Mouse (Mus musculus) heart, postnatal 25 days (tissue): ENCODE measurements at regions not wholly inside any gene's neighbourhood (a gene's known extent, or its start where the extent isn't known, plus 50 kb on each side); places are given as distances from the start of the nearest gene placed in this dataset.

Source experiments
- DNase-seq: peaks from one replicate; pipeline ENCODE4 v3.0.0; 2022; ENCODE audit warnings: low spot score
- intact Hi-C: fragments of 180-260 bp; cut with DNase I; formaldehyde crosslinking; loops from one replicate; pipeline ENCODE4 v1.15.1; 2025

DNA sequence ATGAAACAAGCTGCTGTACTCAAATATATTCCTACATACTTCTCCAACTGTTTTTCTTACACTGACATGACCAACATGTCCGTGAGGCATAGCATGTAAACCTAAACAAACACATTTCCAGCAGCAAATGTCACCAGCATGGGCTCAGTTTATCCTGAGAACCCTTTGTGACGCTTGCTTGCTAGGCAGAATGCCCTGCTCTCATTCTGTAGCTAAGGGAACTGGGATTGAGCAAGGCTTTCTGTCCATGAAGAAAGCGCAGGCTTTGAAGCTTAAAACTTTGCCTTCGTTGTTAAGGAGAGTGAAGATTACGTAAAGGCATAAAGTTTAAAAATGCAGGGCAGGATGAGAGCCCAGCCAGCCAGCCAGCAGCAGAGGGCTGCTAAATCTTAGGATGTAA lies 85.6 kb upstream of the Epha4 start:
- intact Hi-C loops, result no loop called here
- no peak for DNase-seq

GRCm38 (mm10) chr1:77592649-77593048 lies 77.8 kb upstream of the Epha4 start:
- DNase-seq, result no peak
- intact Hi-C loops, result no loop called here

DNA sequence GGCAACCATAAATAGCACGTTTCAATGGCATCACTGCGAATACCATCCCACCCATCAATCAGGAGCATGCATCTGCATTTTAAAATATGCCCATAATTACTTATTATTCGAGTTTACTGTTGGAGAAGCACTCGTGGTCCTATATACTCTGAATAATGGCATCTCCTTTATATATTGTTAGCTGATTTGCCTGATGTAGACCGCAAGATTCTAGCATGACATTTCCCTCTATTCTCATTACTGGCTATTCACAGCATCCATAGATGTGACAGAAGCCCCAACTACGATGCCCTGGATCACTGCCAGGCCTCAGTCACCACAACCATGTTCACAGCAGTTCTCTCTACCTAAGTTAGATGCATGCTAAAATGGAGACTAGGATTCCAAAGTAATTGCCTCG lies 77.4 kb upstream of the Epha4 start:
- no peak for DNase-seq
- intact Hi-C loops, result no loop called here

DNA sequence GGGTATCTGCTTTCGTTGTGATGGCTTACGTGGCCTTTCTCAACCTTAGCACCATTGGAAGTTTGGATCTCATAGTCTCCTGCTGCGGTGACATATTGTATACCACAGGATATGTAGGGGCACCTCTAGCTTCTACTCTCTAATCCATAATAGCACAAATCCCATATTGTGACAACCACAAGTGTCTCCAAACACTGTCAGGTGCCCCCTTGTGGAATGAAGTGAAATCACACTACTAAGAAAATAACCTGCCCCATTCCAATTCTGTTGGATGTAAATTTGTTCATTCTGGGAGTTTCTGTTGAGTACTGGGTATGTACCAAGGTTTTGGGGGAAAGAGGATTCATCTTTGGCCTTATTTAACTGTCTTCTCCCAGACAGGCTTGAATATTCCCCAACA lies 74.5 kb upstream of the Epha4 start:
- intact Hi-C loops, result no loop called here

GRCm38 (mm10) chr1:77585520-77585919 lies 70.6 kb upstream of the Epha4 start:
- intact Hi-C loops, result no loop called here
- no peak for DNase-seq

More for the DNA sequence above, 74.5 kb upstream of the Epha4 start:
- DNase-seq, result no peak

DNA sequence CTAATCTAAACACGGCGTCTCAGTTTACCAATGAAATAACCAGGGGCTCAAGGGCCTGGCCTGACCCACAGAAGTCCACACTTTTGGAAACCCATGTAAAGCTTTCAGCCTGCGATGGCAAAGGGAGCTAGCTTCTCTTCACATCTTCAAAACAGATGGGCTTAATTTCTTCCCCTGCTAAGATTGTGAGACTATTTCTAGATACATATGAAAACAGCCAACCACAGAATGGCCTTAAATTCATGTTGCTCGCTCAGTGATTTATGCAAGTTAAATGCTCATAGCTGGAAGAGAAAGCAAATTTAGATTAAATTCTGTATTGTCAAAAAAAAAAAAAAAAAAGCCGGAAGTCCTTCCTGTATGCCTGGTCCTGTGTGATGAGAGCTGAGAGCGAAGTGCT lies 53.2 kb upstream of the Epha4 start:
- intact Hi-C loops, result no loop called here
- DNase-seq, result no peak

DNA sequence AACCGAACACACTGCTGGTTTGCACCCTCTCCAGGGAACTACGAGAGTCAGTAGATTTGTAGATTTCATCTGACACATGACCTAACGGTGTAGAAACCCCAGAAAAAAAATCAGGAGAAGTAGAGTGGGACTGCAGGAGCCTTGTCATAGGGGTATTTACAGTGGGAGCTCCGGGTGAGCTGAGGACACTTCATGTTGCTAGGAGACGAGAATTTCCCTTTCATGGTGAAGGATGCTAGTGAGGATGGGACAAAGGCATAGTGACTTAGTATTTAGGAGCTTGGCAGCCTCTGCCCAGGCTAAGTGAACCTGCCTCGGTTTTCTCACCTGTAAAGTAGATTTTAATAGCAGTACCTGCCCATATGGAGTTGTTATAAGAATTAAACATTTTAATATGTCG lies 52.8 kb upstream of the Epha4 start:
- intact Hi-C loops, result no loop called here
- DNase-seq, result no peak
